Mouse (Mus musculus) embryonic facial prominence, embryonic 12.5 days (tissue): ENCODE data around the gene Klf15. TPM values are rescaled to one million over a fixed set of nuclear protein-coding genes. Genes with fewer than 3 reads are reported as not detected.

ENCODE experiments used
- ATAC-seq: fragments of 200-750 bp; cut with Nextera tagmentation; 2 replicates; pipeline ENCODE4 v1.8.0; 2017; ENCODE audit not compliant: insufficient number of reproducible peaks, insufficient read depth, low FRiP score, low TSS enrichment
- H3K27ac ChIP-seq: fragments of 300-500 bp; sonication (generic); 2 replicates; pipeline ENCODE4 v1.5.1; 2016; ENCODE audit warnings: mild to moderate bottlenecking
- H3K27me3 ChIP-seq: fragments of 300-500 bp; sonication (generic); 2 replicates; pipeline ENCODE4 v1.6.1; 2016; ENCODE audit warnings: mild to moderate bottlenecking, moderate library complexity
- H3K36me3 ChIP-seq: fragments of 300-500 bp; sonication (generic); 2 replicates; pipeline ENCODE4 v1.6.1; 2016; ENCODE audit warnings: mild to moderate bottlenecking
- H3K4me1 ChIP-seq: fragments of 300-500 bp; sonication (generic); 2 replicates; pipeline ENCODE4 v1.6.1; 2016
- H3K4me2 ChIP-seq: fragments of 300-500 bp; sonication (generic); replicated peaks from 2 replicates; pipeline ENCODE4 v1.6.1; 2016; ENCODE audit warnings: mild to moderate bottlenecking, moderate library complexity
- H3K4me3 ChIP-seq: fragments of 300-500 bp; sonication (generic); 2 replicates; pipeline ENCODE4 v1.5.1; 2016; ENCODE audit warnings: mild to moderate bottlenecking
- H3K9ac ChIP-seq: fragments of 300-500 bp; sonication (generic); 2 replicates; pipeline ENCODE4 v1.6.1; 2016; ENCODE audit warnings: mild to moderate bottlenecking, moderate library complexity
- H3K9me3 ChIP-seq: fragments of 300-500 bp; sonication (generic); 2 replicates; pipeline ENCODE4 v1.6.1; 2016; ENCODE audit warnings: mild to moderate bottlenecking, moderate library complexity
- WGBS: fragments of 180-500 bp; shearing (Covaris S2); methylation state at CpG from one replicate; pipeline ENCODE4 v1.1.7; 2016; 5-methylcytosine and 5-hydroxymethylcytosine counted together
- polyA plus RNA-seq: library from polyadenylated mRNA; unstranded; fragments of >200 nt; fragmentation: Nextera tagmentation; extraction: Ambion mirVana; gene quantifications from 2 replicates; pipeline ENCODE4 v1.2.1, GENCODE M21; 2016

The Klf15 gene
- polyA plus RNA-seq, 1 experiment from 2014 or later, result 4.5 TPM

GRCm38 (mm10) chr6:90466079-90466478, 3.7 kb downstream of the Klf15 start:
- H3K27me3 ChIP-seq, result peaks cover 20% of the 10 kb centered on the region
- H3K4me3 ChIP-seq, result no peak overlapping the region
- peaks cover 20% of the 10 kb centered on the region for H3K4me1 ChIP-seq
- H3K9me3 ChIP-seq, result no peaks in the 10 kb centered on the region
- H3K4me2 ChIP-seq, result no peak overlapping the region
- ATAC-seq, result no peak
- H3K36me3 ChIP-seq, result no peaks in the 10 kb centered on the region
- WGBS, result 78% methylated on average over 10 of the region's 10 CpGs
- no peak overlapping the region for H3K27ac ChIP-seq
- no peak overlapping the region for H3K9ac ChIP-seq

GRCm38 (mm10) chr6:90466847-90467410, 4.6 kb downstream of the Klf15 start:
- no peaks in the 10 kb centered on the region for H3K9me3 ChIP-seq
- no peak overlapping the region for H3K4me2 ChIP-seq
- no peaks in the 10 kb centered on the region for H3K36me3 ChIP-seq
- H3K27me3 ChIP-seq, result peaks cover 12% of the 10 kb centered on the region
- 91% methylated on average over 12 of the region's 12 CpGs for WGBS
- no peak overlapping the region for H3K4me3 ChIP-seq
- no peak for ATAC-seq
- peaks cover 23% of the 10 kb centered on the region for H3K4me1 ChIP-seq
- H3K27ac ChIP-seq, result no peak overlapping the region
- H3K9ac ChIP-seq, result no peak overlapping the region

GRCm38 (mm10) chr6:90468216-90468615, 5.8 kb downstream of the Klf15 start:
- H3K4me3 ChIP-seq, result no peak overlapping the region
- peaks cover under 1% of the 10 kb centered on the region; the same call in 1 of the 2 replicates for H3K27me3 ChIP-seq
- no peaks in the 10 kb centered on the region for H3K36me3 ChIP-seq
- H3K4me2 ChIP-seq, result no peak overlapping the region
- H3K9ac ChIP-seq, result no peak overlapping the region
- 73% methylated on average over 1 of the region's 1 CpGs for WGBS
- H3K9me3 ChIP-seq, result no peaks in the 10 kb centered on the region
- no peak for ATAC-seq
- H3K27ac ChIP-seq, result no peak overlapping the region
- peaks cover 16% of the 10 kb centered on the region for H3K4me1 ChIP-seq

- Histone ChIP-seq H3K9ac (no peak overlapping the region), H3K4me1 (peaks cover 8% of the 10 kb centered on the region), H3K27me3 (no peaks in the 10 kb centered on the region), H3K4me3 (no peak overlapping the region), H3K4me2 (no peak overlapping the region), H3K36me3 (no peaks in the 10 kb centered on the region), H3K9me3 (no peaks in the 10 kb centered on the region), H3K27ac (no peak overlapping the region)
- ATAC-seq, result no peak
- WGBS, result 88% methylated on average over 6 of the region's 6 CpGs
Observed at GRCm38 (mm10) chr6:90469041-90469440, 6.7 kb downstream of the Klf15 start.

GRCm38 (mm10) chr6:90470255-90470654, 7.9 kb downstream of the Klf15 start:
- H3K4me2 ChIP-seq, result no peak overlapping the region
- peaks cover 8% of the 10 kb centered on the region for H3K4me1 ChIP-seq
- no peaks in the 10 kb centered on the region for H3K36me3 ChIP-seq
- no peaks in the 10 kb centered on the region for H3K27me3 ChIP-seq
- H3K9me3 ChIP-seq, result no peaks in the 10 kb centered on the region
- 95% methylated on average over 2 of the region's 2 CpGs for WGBS
- ATAC-seq, result no peak
- no peak overlapping the region for H3K9ac ChIP-seq
- H3K4me3 ChIP-seq, result no peak overlapping the region
- no peak overlapping the region for H3K27ac ChIP-seq

GRCm38 (mm10) chr6:90470947-90471541, 8.7 kb downstream of the Klf15 start:
- Histone ChIP-seq H3K4me3 (no peak overlapping the region), H3K36me3 (no peaks in the 10 kb centered on the region), H3K9ac (no peak overlapping the region), H3K4me2 (no peak overlapping the region), H3K27ac (peak overlapping the region; percentile 63; the same call in 1 of the 2 replicates), H3K9me3 (no peaks in the 10 kb centered on the region), H3K4me1 (peaks cover 8% of the 10 kb centered on the region), H3K27me3 (no peaks in the 10 kb centered on the region)
- 34% methylated on average over 12 of the region's 12 CpGs for WGBS
- no peak for ATAC-seq

GRCm38 (mm10) chr6:90472079-90472478, 9.7 kb downstream of the Klf15 start:
- WGBS, result 57% methylated on average over 4 of the region's 4 CpGs
- Histone ChIP-seq H3K27ac (no peak overlapping the region), H3K4me1 (peaks cover 8% of the 10 kb centered on the region), H3K4me3 (no peak overlapping the region), H3K9ac (no peak overlapping the region), H3K9me3 (no peaks in the 10 kb centered on the region), H3K36me3 (no peaks in the 10 kb centered on the region), H3K4me2 (no peak overlapping the region), H3K27me3 (no peaks in the 10 kb centered on the region)
- ATAC-seq, result no peak

GRCm38 (mm10) chr6:90472697-90473096, 10.3 kb downstream of the Klf15 start:
- Histone ChIP-seq H3K9me3 (no peaks in the 10 kb centered on the region), H3K4me1 (peaks cover 8% of the 10 kb centered on the region), H3K4me2 (no peak overlapping the region), H3K36me3 (no peaks in the 10 kb centered on the region), H3K4me3 (no peak overlapping the region), H3K9ac (no peak overlapping the region), H3K27ac (no peak overlapping the region), H3K27me3 (no peaks in the 10 kb centered on the region)
- ATAC-seq, result no peak
- 90% methylated on average over 3 of the region's 3 CpGs for WGBS

- H3K4me1 ChIP-seq, result peaks cover 8% of the 10 kb centered on the region
- ATAC-seq, result no peak
- WGBS, result 93% methylated on average over 24 of the region's 24 CpGs
- H3K27ac ChIP-seq, result no peak overlapping the region
- H3K4me3 ChIP-seq, result no peak overlapping the region
- H3K4me2 ChIP-seq, result no peak overlapping the region
- H3K9ac ChIP-seq, result no peak overlapping the region
- H3K27me3 ChIP-seq, result no peaks in the 10 kb centered on the region
- no peaks in the 10 kb centered on the region for H3K36me3 ChIP-seq
- H3K9me3 ChIP-seq, result no peaks in the 10 kb centered on the region
Observed at GRCm38 (mm10) chr6:90473630-90474360, 11.4 kb downstream of the Klf15 start.

GRCm38 (mm10) chr6:90474361-90474750, 12.0 kb downstream of the Klf15 start:
- Histone ChIP-seq H3K9ac (no peak overlapping the region), H3K9me3 (no peaks in the 10 kb centered on the region), H3K27me3 (no peaks in the 10 kb centered on the region), H3K4me3 (no peak overlapping the region), H3K4me2 (no peak overlapping the region), H3K4me1 (peaks cover 8% of the 10 kb centered on the region), H3K27ac (no peak overlapping the region), H3K36me3 (no peaks in the 10 kb centered on the region)
- WGBS, result 83% methylated on average over 3 of the region's 3 CpGs
- no peak for ATAC-seq

- WGBS, result 64% methylated on average over 4 of the region's 4 CpGs
- Histone ChIP-seq H3K4me2 (no peak overlapping the region), H3K27ac (no peak overlapping the region), H3K9ac (no peak overlapping the region), H3K36me3 (no peaks in the 10 kb centered on the region), H3K27me3 (no peaks in the 10 kb centered on the region), H3K9me3 (no peaks in the 10 kb centered on the region), H3K4me1 (peaks cover 8% of the 10 kb centered on the region), H3K4me3 (no peak overlapping the region)
- ATAC-seq, result no peak
Observed at GRCm38 (mm10) chr6:90475176-90475853, 12.9 kb downstream of the Klf15 start.

GRCm38 (mm10) chr6:90475854-90476212, 13.5 kb downstream of the Klf15 start:
- no peak overlapping the region for H3K4me3 ChIP-seq
- no peaks in the 10 kb centered on the region for H3K36me3 ChIP-seq
- H3K4me1 ChIP-seq, result peaks cover 5% of the 10 kb centered on the region
- no peak overlapping the region for H3K4me2 ChIP-seq
- no peak overlapping the region for H3K9ac ChIP-seq
- ATAC-seq, result no peak
- H3K27me3 ChIP-seq, result no peaks in the 10 kb centered on the region
- 58% methylated on average over 3 of the region's 3 CpGs for WGBS
- H3K27ac ChIP-seq, result no peak overlapping the region
- H3K9me3 ChIP-seq, result no peaks in the 10 kb centered on the region
